Mouse (Mus musculus) heart, adult 8-10 months (tissue): ENCODE results near the gene Glrp1. TPM values are rescaled to one million over a fixed set of nuclear protein-coding genes. Genes with fewer than 3 reads are reported as not detected.
A peak's percentile ranks its signal among the peaks of the same experiment; 100 is the strongest.

Experiments used
- DNase-seq: peaks from one replicate; pipeline ENCODE4 v3.0.0; 2022; ENCODE audit warnings: low spot score
- total RNA-seq, 4 experiments: library from RNA; stranded (reverse); gene quantifications; 2 replicates each; pipeline ENCODE4 v1.2.4; 2022

Gene Glrp1
- total RNA-seq, 4 experiments from 2014 or later = 0.19 TPM; not detected in 3

DNA sequence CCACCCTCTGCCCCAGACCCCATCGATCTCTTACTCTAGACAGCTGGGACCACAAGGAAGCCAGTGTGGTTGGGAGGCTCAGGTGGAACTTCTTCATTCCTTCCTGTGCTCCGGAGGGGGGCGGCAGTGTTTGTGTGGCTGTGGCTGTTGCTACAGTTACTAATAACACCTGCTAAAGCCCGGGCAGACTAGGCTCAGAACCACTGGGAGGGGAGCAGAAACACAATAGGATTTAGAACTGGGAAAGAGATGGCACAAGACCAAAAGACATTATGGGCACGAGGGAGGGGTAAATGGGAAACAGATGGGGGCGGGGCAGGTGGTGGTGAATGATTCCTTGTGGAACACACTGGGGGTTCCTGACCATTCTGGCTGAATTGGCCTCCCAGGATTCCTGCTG is 47.4 kb downstream of the Glrp1 start:
- no peak for DNase-seq

GRCm38 (mm10) chr1:88461096-88461495 is 48.8 kb downstream of the Glrp1 start:
- DNase-seq = no peak

- DNase-seq = no peak
Measured at GRCm38 (mm10) chr1:88459655-88460054, 50.2 kb downstream of the Glrp1 start.

- DNase-seq = no peak
Measured at GRCm38 (mm10) chr1:88459196-88459595, 50.7 kb downstream of the Glrp1 start.

GRCm38 (mm10) chr1:88456451-88457072 is 53.3 kb downstream of the Glrp1 start:
- peak; percentile 63 for DNase-seq

- no peak for DNase-seq
Measured at GRCm38 (mm10) chr1:88455761-88456160, 54.1 kb downstream of the Glrp1 start.

GRCm38 (mm10) chr1:88454703-88455102 is 55.2 kb downstream of the Glrp1 start:
- no peak for DNase-seq

DNA sequence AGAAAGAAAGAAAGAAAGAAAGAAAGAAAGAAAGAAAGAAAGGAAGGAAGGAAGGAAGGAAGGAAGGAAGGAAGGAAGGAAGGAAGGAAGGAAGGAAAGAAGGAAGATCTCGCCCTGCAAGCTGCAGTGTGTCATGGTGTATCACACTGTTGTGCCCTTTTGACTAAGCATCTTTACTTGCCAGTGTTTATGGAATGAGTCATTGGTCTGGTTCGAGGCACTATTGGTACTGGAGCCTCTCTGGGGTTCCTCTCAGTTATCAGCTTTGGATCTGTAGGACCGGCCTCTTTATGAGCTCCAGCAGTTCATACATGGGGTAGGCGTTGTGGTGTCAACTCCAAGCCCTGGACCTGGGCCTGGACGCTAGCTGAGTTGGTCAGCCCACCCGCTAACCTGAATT is 57.7 kb downstream of the Glrp1 start:
- no peak for DNase-seq

DNA sequence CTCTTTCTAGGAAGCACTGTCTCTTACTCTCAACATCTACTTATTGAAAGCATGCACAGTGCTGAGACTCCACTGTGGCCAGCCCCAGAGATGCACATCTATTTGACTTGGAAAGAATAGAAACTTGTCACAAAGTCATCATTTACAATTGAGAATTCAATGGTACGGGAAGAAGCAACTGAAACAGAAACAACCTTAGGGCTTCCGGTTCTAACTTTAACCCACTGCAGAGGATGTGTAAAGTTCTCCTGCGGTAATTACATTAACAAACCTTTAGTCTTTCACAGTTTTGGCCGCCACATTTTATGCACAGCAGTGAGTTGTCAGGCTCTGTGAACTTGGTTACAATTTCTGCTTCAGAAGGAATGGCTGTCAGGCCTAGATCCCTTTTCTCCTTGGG is 59.2 kb downstream of the Glrp1 start:
- DNase-seq = no peak

Other genes with a start within 250 kb of the Glrp1 start
- gene Hjurp, start 232.4 kb downstream of the Glrp1 start, total RNA-seq = 10 to 100 TPM; 10.6 to 14.2 (median 11.0) TPM
- not detected for gene Trpm8, start 232.4 kb downstream of the Glrp1 start, total RNA-seq
- gene Spp2, start 103.1 kb downstream of the Glrp1 start, total RNA-seq = not detected
- 1 to 10 TPM; 3.5 to 6.6 (median 4.9) TPM for gene Arl4c, start 192.2 kb upstream of the Glrp1 start, total RNA-seq